Mouse (Mus musculus) erythroblast, embryonic 14.5 days (primary cell): ENCODE data around the gene Grem2.

Experiments
- GATA1 ChIP-seq: IDR thresholded peaks from 2 replicates; pipeline ENCODE4 v1.6.1; 2012; ENCODE audit warnings: low read length, inconsistent platforms, mixed read lengths
- TAL1 ChIP-seq: IDR thresholded peaks from 3 replicates; pipeline ENCODE4 v1.6.1; 2012; ENCODE audit warnings: low read length, inconsistent platforms, mixed read lengths

DNA sequence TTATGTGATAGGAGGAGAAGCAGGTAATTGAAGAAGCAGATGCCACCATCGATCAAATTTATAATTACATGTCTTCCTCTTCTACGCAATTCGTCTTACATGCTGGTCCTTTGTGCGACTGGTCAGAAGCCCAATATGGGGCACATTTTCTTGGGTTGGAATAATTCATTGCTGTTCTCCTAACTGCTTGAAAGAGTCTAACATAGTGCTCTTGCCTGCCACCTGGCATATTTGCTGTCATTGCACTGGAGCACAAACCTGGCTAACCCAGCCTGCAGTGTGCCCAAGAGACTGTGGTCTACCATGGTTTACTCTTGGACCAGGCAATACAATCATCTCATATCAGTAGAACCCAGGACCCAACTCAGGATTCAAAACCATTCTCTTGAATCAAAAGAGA lies 2.7 kb downstream of the Grem2 start:
- TF ChIP-seq TAL1 (no peak), GATA1 (no peak)
